Mouse (Mus musculus) right cerebral cortex, postnatal 10 days (tissue): Measurements from ENCODE around the gene Gm14085.

ENCODE experiments used
- DNase-seq, 2 experiments: peaks; one replicate each; pipeline ENCODE4 v3.0.0; 2021; ENCODE audit warnings: low spot score in 2 of 2

Gm14085 gene

GRCm38 (mm10) chr2:122561221-122561620, 76.5 kb downstream of the Gm14085 start:
- DNase-seq = no peak

GRCm38 (mm10) chr2:122562251-122562650, 77.5 kb downstream of the Gm14085 start:
- no peak for DNase-seq

GRCm38 (mm10) chr2:122569439-122569838, 84.7 kb downstream of the Gm14085 start:
- peak in 1 of 2 experiments; percentile 75 for DNase-seq

GRCm38 (mm10) chr2:122570430-122570829, 85.7 kb downstream of the Gm14085 start:
- DNase-seq = no peak

- no peak for DNase-seq
These were observed 86.6 kb downstream of the Gm14085 start for GRCm38 (mm10) chr2:122571326-122571725.

GRCm38 (mm10) chr2:122572438-122572837, 87.7 kb downstream of the Gm14085 start:
- no peak for DNase-seq

GRCm38 (mm10) chr2:122575470-122575869, 90.7 kb downstream of the Gm14085 start:
- DNase-seq = no peak

- no peak for DNase-seq
These were observed 91.6 kb downstream of the Gm14085 start for GRCm38 (mm10) chr2:122576295-122576694.

- DNase-seq = no peak
These were observed 92.6 kb downstream of the Gm14085 start for GRCm38 (mm10) chr2:122577316-122577715.
